Mouse (Mus musculus) stomach, embryonic 14.5 days (tissue): Measurements from ENCODE around the gene Spata5. TPM values are rescaled to one million over a fixed set of nuclear protein-coding genes. Genes with fewer than 3 reads are reported as not detected.

ENCODE experiments used
- ATAC-seq: fragments of 200-750 bp; cut with Nextera tagmentation; 2 replicates; pipeline ENCODE4 v1.8.0; 2017; ENCODE audit warnings: low read depth, moderate TSS enrichment; ENCODE audit not compliant: insufficient number of reproducible peaks, insufficient read depth, low FRiP score
- H3K27ac ChIP-seq: fragments of 300-500 bp; sonication (generic); 2 replicates; pipeline ENCODE4 v1.5.1; 2014; ENCODE audit warnings: mild to moderate bottlenecking, low read length, moderate library complexity, mixed read lengths
- H3K27me3 ChIP-seq: fragments of 300-500 bp; sonication (generic); 2 replicates; pipeline ENCODE4 v1.6.1; 2014; ENCODE audit warnings: low read length, control low read depth, mixed read lengths; ENCODE audit not compliant: control insufficient read depth, insufficient read depth
- H3K36me3 ChIP-seq: fragments of 300-500 bp; sonication (generic); 2 replicates; pipeline ENCODE4 v1.6.1; 2014; ENCODE audit warnings: mild to moderate bottlenecking, control low read depth, low read length, moderate library complexity, mixed read lengths; ENCODE audit not compliant: control insufficient read depth, insufficient read depth
- H3K4me1 ChIP-seq: fragments of 300-500 bp; sonication (generic); 2 replicates; pipeline ENCODE4 v1.6.1; 2014; ENCODE audit warnings: low read length, control low read depth, mixed read lengths; ENCODE audit not compliant: control insufficient read depth, insufficient read depth
- H3K4me2 ChIP-seq: fragments of 300-500 bp; sonication (generic); replicated peaks from 2 replicates; pipeline ENCODE4 v1.6.1; 2014; ENCODE audit warnings: low read depth, low read length, control low read depth
- H3K4me3 ChIP-seq: fragments of 300-500 bp; sonication (generic); 2 replicates; pipeline ENCODE4 v1.5.1; 2014; ENCODE audit warnings: low read depth, low read length, control low read depth
- H3K9ac ChIP-seq: fragments of 300-500 bp; sonication (generic); replicated peaks from 2 replicates; pipeline ENCODE4 v1.6.1; 2014; ENCODE audit warnings: low read depth, mild to moderate bottlenecking, control low read depth, low read length, moderate library complexity, mixed read lengths
- H3K9me3 ChIP-seq: fragments of 300-500 bp; sonication (generic); 2 replicates; pipeline ENCODE4 v1.6.1; 2016; ENCODE audit warnings: low read depth, low read length, control low read depth; ENCODE audit not compliant: control insufficient read depth
- WGBS: fragments of 180-500 bp; shearing (Covaris S2); extraction: QIAGEN DNeasy Blood & Tissue Kit; methylation state at CpG from one replicate; pipeline ENCODE4 v1.1.7; 2014; 5-methylcytosine and 5-hydroxymethylcytosine counted together
- polyA plus RNA-seq: library from polyadenylated mRNA; unstranded; fragments of >200 nt; fragmentation: Nextera tagmentation; extraction: Ambion mirVana; gene quantifications from 2 replicates; pipeline ENCODE4 v1.2.1, GENCODE M21; 2014

Spata5 gene
- polyA plus RNA-seq, 1 experiment from 2014 or later: 40.8 TPM

GRCm38 (mm10) chr3:37414413-37414960 lies 5.2 kb upstream of the Spata5 start:
- Histone ChIP-seq H3K4me2 (no peak overlapping the region), H3K36me3 (no peaks in the 10 kb centered on the region), H3K27me3 (no peaks in the 10 kb centered on the region), H3K9ac (no peak overlapping the region), H3K4me3 (no peak overlapping the region), H3K9me3 (no peaks in the 10 kb centered on the region), H3K27ac (no peak overlapping the region), H3K4me1 (peaks cover 5% of the 10 kb centered on the region; the same call in 1 of the 2 replicates)
- 47% methylated on average over 14 of the region's 14 CpGs for WGBS
- ATAC-seq: no peak

GRCm38 (mm10) chr3:37418341-37418740 lies 1.4 kb upstream of the Spata5 start:
- WGBS: 72% methylated on average over 5 of the region's 5 CpGs
- H3K4me2 ChIP-seq: peak overlapping the region; percentile 84
- peak overlapping the region; percentile 77; the same call in 1 of the 2 replicates for H3K27ac ChIP-seq

GRCm38 (mm10) chr3:37418961-37419457 lies 687 bp upstream of the Spata5 start:
- H3K36me3 ChIP-seq: no peaks in the 10 kb centered on the region
- H3K9ac ChIP-seq: peak overlapping the region; percentile 49
- no peaks in the 10 kb centered on the region for H3K27me3 ChIP-seq
- no peaks in the 10 kb centered on the region for H3K9me3 ChIP-seq
- ATAC-seq: no peak; the same call in 1 of the 2 replicates
- under 1% methylated on average over 30 of the region's 30 CpGs for WGBS
- peak overlapping the region; percentile 54 for H3K4me3 ChIP-seq
- H3K4me2 ChIP-seq: peak overlapping the region; percentile 84
- H3K27ac ChIP-seq: peak overlapping the region; percentile 77
- H3K4me1 ChIP-seq: peaks cover 12% of the 10 kb centered on the region

More at GRCm38 (mm10) chr3:37418341-37418740, 1.4 kb upstream of the Spata5 start:
- peaks cover 12% of the 10 kb centered on the region for H3K4me1 ChIP-seq
- H3K9me3 ChIP-seq: no peaks in the 10 kb centered on the region
- no peaks in the 10 kb centered on the region for H3K36me3 ChIP-seq
- peak overlapping the region; percentile 54; the same call in 1 of the 2 replicates for H3K4me3 ChIP-seq
- no peak for ATAC-seq
- H3K27me3 ChIP-seq: no peaks in the 10 kb centered on the region
- no peak overlapping the region for H3K9ac ChIP-seq

DNA sequence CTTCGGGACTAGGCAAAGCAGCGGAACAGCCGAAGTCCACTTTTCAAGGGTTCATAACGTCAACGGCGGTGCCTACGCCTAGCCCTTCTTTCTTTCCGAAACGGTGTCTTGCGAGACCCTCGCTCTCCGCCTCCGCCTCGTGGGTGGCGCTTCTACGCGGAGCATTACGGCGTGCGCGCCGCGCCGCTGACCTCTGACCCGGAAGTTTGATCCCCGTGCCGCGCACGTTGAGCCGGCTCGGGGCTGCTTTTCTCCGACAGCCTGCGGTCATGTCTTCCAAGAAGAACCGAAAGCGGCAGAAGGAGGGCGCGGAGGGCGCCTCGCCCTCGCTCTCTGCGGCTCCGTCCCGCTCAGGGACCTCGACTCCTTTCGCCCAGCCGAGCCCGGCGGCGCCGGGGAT lies 376 bp downstream of the Spata5 start, which contains the start of gene Nudt6:
TSS of gene Nudt6 (minus strand) at position 140 of the 400 bp plus-strand sequence.
- 0 out of 2 replicates have a peak, but pooled peaks cover 4% of the 10 kb centered on the region for H3K36me3 ChIP-seq
- under 1% methylated on average over 50 of the region's 50 CpGs for WGBS
- H3K4me1 ChIP-seq: peaks cover 12% of the 10 kb centered on the region
- H3K4me2 ChIP-seq: peak within 1 kb of the TSS; percentile 84
- H3K9me3 ChIP-seq: no peaks in the 10 kb centered on the region
- peak; percentile 88 for ATAC-seq
- H3K4me3 ChIP-seq: peak within 1 kb of the TSS; percentile 94
- H3K27ac ChIP-seq: peak within 1 kb of the TSS; percentile 93
- H3K27me3 ChIP-seq: no peaks in the 10 kb centered on the region
- H3K9ac ChIP-seq: peak within 1 kb of the TSS; percentile 69

- under 1% methylated on average over 24 of the region's 24 CpGs for WGBS
- ATAC-seq: no peak
- H3K27me3 ChIP-seq: no peaks in the 10 kb centered on the region
- peaks cover 12% of the 10 kb centered on the region for H3K4me1 ChIP-seq
- H3K27ac ChIP-seq: peak overlapping the region; percentile 93
- no peaks in the 10 kb centered on the region for H3K9me3 ChIP-seq
- peaks cover 8% of the 10 kb centered on the region; the same call in 1 of the 2 replicates for H3K36me3 ChIP-seq
- peak overlapping the region; percentile 94 for H3K4me3 ChIP-seq
- peak overlapping the region; percentile 69 for H3K9ac ChIP-seq
- H3K4me2 ChIP-seq: peak overlapping the region; percentile 83
Measured at GRCm38 (mm10) chr3:37420641-37421040, 945 bp downstream of the Spata5 start.

DNA sequence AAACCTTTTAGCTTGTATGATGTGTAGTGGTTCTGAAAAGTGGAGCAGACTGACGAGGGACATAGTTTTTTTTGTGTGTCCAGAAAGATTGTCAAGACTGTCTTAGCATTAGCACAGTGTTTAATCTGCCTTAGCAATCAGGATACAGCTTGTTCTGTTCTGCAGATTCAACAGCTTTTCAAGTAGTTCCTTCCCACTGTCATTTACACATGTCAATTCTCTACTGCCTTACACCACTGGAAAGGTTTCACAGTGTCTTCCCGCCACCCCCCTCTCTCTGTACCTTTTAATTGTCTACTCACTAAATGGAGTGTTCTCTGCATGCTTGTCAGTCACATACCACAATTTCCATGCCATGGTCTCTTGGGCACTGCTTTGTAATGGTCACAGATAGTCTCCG lies 1.5 kb downstream of the Spata5 start:
- Histone ChIP-seq H3K36me3 (peaks cover 11% of the 10 kb centered on the region), H3K9me3 (no peaks in the 10 kb centered on the region), H3K27me3 (no peaks in the 10 kb centered on the region), H3K4me1 (peaks cover 12% of the 10 kb centered on the region), H3K4me3 (peak overlapping the region; percentile 94), H3K9ac (peak overlapping the region; percentile 69), H3K4me2 (peak overlapping the region; percentile 83), H3K27ac (no peak overlapping the region)
- no peak for ATAC-seq
- 23% methylated on average over 3 of the region's 3 CpGs for WGBS

DNA sequence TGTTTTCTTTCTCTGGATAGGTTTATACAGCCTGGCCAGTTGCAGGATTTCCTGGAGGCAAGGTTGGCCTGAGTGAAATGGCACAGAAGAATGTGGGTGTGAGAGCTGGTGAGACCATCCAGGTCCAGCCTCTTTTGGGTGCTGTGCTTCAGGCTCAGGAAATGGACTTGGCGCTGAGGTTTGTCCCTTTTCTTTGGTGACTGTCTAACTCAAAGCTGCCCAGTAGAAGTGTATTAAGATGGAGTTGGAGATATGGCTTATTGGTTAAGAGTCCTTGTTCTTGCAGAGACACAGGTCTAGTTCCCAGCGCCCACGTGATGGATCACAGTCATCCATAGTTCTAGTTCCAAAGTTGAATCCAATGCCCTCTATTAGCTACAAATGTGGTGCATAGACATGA lies 6.4 kb downstream of the Spata5 start:
- H3K27ac ChIP-seq: no peak overlapping the region
- no peak overlapping the region for H3K4me2 ChIP-seq
- peaks cover 33% of the 10 kb centered on the region for H3K36me3 ChIP-seq
- H3K4me3 ChIP-seq: no peak overlapping the region
- no peak overlapping the region for H3K9ac ChIP-seq
- ATAC-seq: no peak
- 96% methylated on average over 3 of the region's 3 CpGs for WGBS
- no peaks in the 10 kb centered on the region for H3K27me3 ChIP-seq
- no peaks in the 10 kb centered on the region for H3K9me3 ChIP-seq
- peaks cover 4% of the 10 kb centered on the region for H3K4me1 ChIP-seq

- ATAC-seq: no peak
- Histone ChIP-seq H3K4me3 (no peak overlapping the region), H3K36me3 (peaks cover 46% of the 10 kb centered on the region), H3K4me1 (no peaks in the 10 kb centered on the region), H3K9me3 (no peaks in the 10 kb centered on the region), H3K9ac (no peak overlapping the region), H3K27ac (no peak overlapping the region), H3K27me3 (no peaks in the 10 kb centered on the region), H3K4me2 (no peak overlapping the region)
Measured at GRCm38 (mm10) chr3:37430359-37430758, 10.7 kb downstream of the Spata5 start.
